Mouse (Mus musculus) megakaryocyte, embryonic 14.5 days (primary cell): Measurements from ENCODE around the gene Anp32b. TPM values are rescaled to one million over a fixed set of nuclear protein-coding genes. Genes with fewer than 3 reads are reported as not detected.

Source experiments
- H3K27me3 ChIP-seq: replicated peaks from 2 replicates; pipeline ENCODE3; 2012; ENCODE audit warnings: inconsistent platforms
- H3K36me3 ChIP-seq: replicated peaks from 2 replicates; pipeline ENCODE3; 2012; ENCODE audit warnings: low read length, inconsistent platforms, mixed read lengths
- H3K4me1 ChIP-seq: 2 replicates; pipeline ENCODE4 v1.6.1; 2012; ENCODE audit warnings: inconsistent platforms
- H3K4me3 ChIP-seq: replicated peaks from 2 replicates; pipeline ENCODE3; 2012; ENCODE audit warnings: moderate library complexity, mild to moderate bottlenecking, inconsistent platforms
- H3K9me3 ChIP-seq: 2 replicates; pipeline ENCODE4 v1.6.1; 2012; ENCODE audit warnings: inconsistent platforms
- FLI1 ChIP-seq: IDR thresholded peaks from 2 replicates; pipeline ENCODE4 v1.6.1; 2012; ENCODE audit warnings: low read length, inconsistent platforms, mixed read lengths
- GATA1 ChIP-seq: IDR thresholded peaks from 3 replicates; pipeline ENCODE4 v1.6.1; 2012; ENCODE audit warnings: mixed read lengths, low read length, inconsistent platforms, borderline replicate concordance
- polyA plus RNA-seq: library from polyadenylated mRNA; stranded (reverse); fragments of >175 nt; gene quantifications from 2 replicates; pipeline ENCODE4 v1.2.3, GENCODE M21; 2012; ENCODE audit warnings: low replicate concordance; ENCODE audit not compliant: insufficient read depth

Gene Anp32b
- polyA plus RNA-seq = 638 and 1,212 TPM in 2 replicates

- Histone ChIP-seq H3K9me3 (no peaks in the 10 kb centered on the region), H3K27me3 (no peaks in the 10 kb centered on the region), H3K4me3 (peak within 1 kb of the TSS; percentile 94), H3K4me1 (peaks cover 68% of the 10 kb centered on the region), H3K36me3 (peaks cover 5% of the 10 kb centered on the region)
- TF ChIP-seq GATA1 (no peak), FLI1 (no peak)
Measured at GRCm38 (mm10) chr4:46450519-46451131, at the start of gene Anp32b. Gene Anp32b (plus strand): TSS chr4:46450902.

GRCm38 (mm10) chr4:46404042-46404795 lies 46.5 kb upstream of the Anp32b start:
- no peaks in the 10 kb centered on the region for H3K9me3 ChIP-seq
- no peaks in the 10 kb centered on the region for H3K27me3 ChIP-seq
- no peak for TF ChIP-seq GATA1
- TF ChIP-seq FLI1 = no peak
- H3K4me1 ChIP-seq = peaks cover 79% of the 10 kb centered on the region
- H3K4me3 ChIP-seq = peak overlapping the region; percentile 91
- peaks cover 25% of the 10 kb centered on the region for H3K36me3 ChIP-seq

- TF ChIP-seq GATA1 (no peak), FLI1 (no peak)
- Histone ChIP-seq H3K36me3 (no peaks in the 10 kb centered on the region), H3K9me3 (no peaks in the 10 kb centered on the region), H3K4me3 (peak overlapping the region; percentile 1), H3K4me1 (peaks cover 84% of the 10 kb centered on the region), H3K27me3 (no peaks in the 10 kb centered on the region)
Measured at GRCm38 (mm10) chr4:46406966-46407703, 43.6 kb upstream of the Anp32b start.

GRCm38 (mm10) chr4:46410677-46411076 lies 40.0 kb upstream of the Anp32b start:
- Histone ChIP-seq H3K4me1 (peaks cover 78% of the 10 kb centered on the region), H3K4me3 (peak overlapping the region; percentile 71), H3K9me3 (peaks cover 2% of the 10 kb centered on the region; the same call in 1 of the 2 replicates), H3K27me3 (no peaks in the 10 kb centered on the region), H3K36me3 (no peaks in the 10 kb centered on the region)
- TF ChIP-seq GATA1 = no peak

- peaks cover 77% of the 10 kb centered on the region for H3K4me1 ChIP-seq
- no peaks in the 10 kb centered on the region for H3K27me3 ChIP-seq
- H3K9me3 ChIP-seq = peaks cover 2% of the 10 kb centered on the region; the same call in 1 of the 2 replicates
- TF ChIP-seq FLI1 = no peak
- TF ChIP-seq GATA1 = no peak
- no peaks in the 10 kb centered on the region for H3K36me3 ChIP-seq
- peak overlapping the region; percentile 78 for H3K4me3 ChIP-seq
Measured at GRCm38 (mm10) chr4:46411489-46411888, 39.2 kb upstream of the Anp32b start.

GRCm38 (mm10) chr4:46412113-46412512 lies 38.6 kb upstream of the Anp32b start:
- H3K4me1 ChIP-seq = peaks cover 74% of the 10 kb centered on the region
- peaks cover 2% of the 10 kb centered on the region; the same call in 1 of the 2 replicates for H3K9me3 ChIP-seq
- no peak for TF ChIP-seq GATA1
- TF ChIP-seq FLI1 = no peak
- no peaks in the 10 kb centered on the region for H3K27me3 ChIP-seq
- H3K4me3 ChIP-seq = peak overlapping the region; percentile 78
- no peaks in the 10 kb centered on the region for H3K36me3 ChIP-seq

GRCm38 (mm10) chr4:46413406-46413805 lies 37.3 kb upstream of the Anp32b start, which contains the start of gene Hemgn:
Gene Hemgn (minus strand): TSS chr4:46413506.
- H3K27me3 ChIP-seq = no peaks in the 10 kb centered on the region
- peak within 1 kb of the TSS; percentile 50 for H3K4me3 ChIP-seq
- no peak for TF ChIP-seq GATA1
- TF ChIP-seq FLI1 = no peak
- peaks cover 76% of the 10 kb centered on the region for H3K4me1 ChIP-seq
- peaks cover 2% of the 10 kb centered on the region; the same call in 1 of the 2 replicates for H3K9me3 ChIP-seq
- no peaks in the 10 kb centered on the region for H3K36me3 ChIP-seq

GRCm38 (mm10) chr4:46417491-46417890 lies 33.2 kb upstream of the Anp32b start:
- no peaks in the 10 kb centered on the region for H3K27me3 ChIP-seq
- H3K9me3 ChIP-seq = peaks cover 2% of the 10 kb centered on the region; the same call in 1 of the 2 replicates
- H3K4me3 ChIP-seq = no peak overlapping the region
- peaks cover 56% of the 10 kb centered on the region for H3K4me1 ChIP-seq
- TF ChIP-seq FLI1 (no peak), GATA1 (no peak)
- H3K36me3 ChIP-seq = no peaks in the 10 kb centered on the region

- peaks cover 55% of the 10 kb centered on the region for H3K4me1 ChIP-seq
- no peaks in the 10 kb centered on the region for H3K36me3 ChIP-seq
- H3K27me3 ChIP-seq = no peaks in the 10 kb centered on the region
- no peak for TF ChIP-seq FLI1
- TF ChIP-seq GATA1 = no peak
- peaks cover 2% of the 10 kb centered on the region; the same call in 1 of the 2 replicates for H3K9me3 ChIP-seq
- no peak overlapping the region for H3K4me3 ChIP-seq
Measured at GRCm38 (mm10) chr4:46418851-46419250, 31.9 kb upstream of the Anp32b start.
